Mouse (Mus musculus) C2C12 (cell line): ENCODE results near the gene Ano8.

Source experiments
- CEBPB ChIP-seq: IDR thresholded peaks from one replicate; pipeline ENCODE4 v1.6.1; 2011; ENCODE audit warnings: low read depth, mild to moderate bottlenecking, control low read depth, moderate library complexity
- CTCF ChIP-seq: IDR thresholded peaks from one replicate; pipeline ENCODE4 v1.5.1; 2011; ENCODE audit not compliant: control insufficient read depth, insufficient read depth, insufficient read length
- FOSL1 ChIP-seq: IDR thresholded peaks from one replicate; pipeline ENCODE4 v1.8.0; 2011; ENCODE audit warnings: mild to moderate bottlenecking, low read length; ENCODE audit not compliant: poor library complexity, insufficient read depth, severe bottlenecking
- MAX ChIP-seq: IDR thresholded peaks from one replicate; pipeline ENCODE4 v1.6.1; 2011; ENCODE audit warnings: mild to moderate bottlenecking, control low read depth
- MYOD1 ChIP-seq: IDR thresholded peaks from one replicate; pipeline ENCODE4 v1.6.1; 2011; ENCODE audit warnings: low read depth; ENCODE audit not compliant: control insufficient read depth, insufficient read length
- MYOG ChIP-seq: IDR thresholded peaks from one replicate; pipeline ENCODE4 v1.6.1; 2011; ENCODE audit not compliant: control insufficient read depth, insufficient read length; ENCODE audit errors: extremely low read depth

DNA sequence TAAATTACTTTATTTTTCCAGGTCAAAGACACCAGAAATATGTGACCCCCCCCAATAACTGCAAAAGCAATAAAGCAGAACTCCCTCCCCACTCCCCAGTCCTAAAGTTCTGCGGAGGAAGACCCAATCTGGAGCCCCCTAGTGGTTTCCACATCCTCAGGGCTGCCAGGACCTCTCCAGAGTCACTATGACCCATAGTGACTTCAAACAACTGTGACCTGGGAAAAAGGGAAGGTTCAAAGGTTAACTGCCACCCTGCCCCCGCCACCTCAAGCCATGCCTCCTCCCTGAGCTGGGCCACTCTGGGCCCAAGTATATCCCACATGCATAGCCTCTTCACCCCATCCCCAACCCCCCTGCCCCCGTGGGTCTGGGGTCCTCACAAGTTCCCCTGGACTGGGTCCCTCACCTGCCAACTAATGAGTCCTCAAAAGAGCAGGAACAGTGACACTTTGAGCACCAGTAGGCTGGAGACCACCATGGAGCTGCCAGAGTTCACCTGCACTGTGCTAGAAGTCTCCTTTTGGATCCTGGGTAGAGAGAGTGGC lies 48.6 kb upstream of the Ano8 start:
- TF ChIP-seq CTCF: no peak
- no peak for TF ChIP-seq MAX
- no peak for TF ChIP-seq CEBPB
- no peak for TF ChIP-seq MYOG
- no peak for TF ChIP-seq FOSL1
- TF ChIP-seq MYOD1: no peak
